Mouse (Mus musculus) olfactory bulb, adult 2 months (tissue): ENCODE measurements around the gene Gpd2.

ENCODE experiments used
- CTCF ChIP-seq: fragments of 200-500 bp; IDR thresholded peaks from 2 replicates; pipeline ENCODE4 v1.5.1; 2012; ENCODE audit warnings: low read depth, mild to moderate bottlenecking, low read length, moderate library complexity; ENCODE audit not compliant: insufficient read depth
- POLR2A ChIP-seq: fragments of 200-500 bp; IDR thresholded peaks from 2 replicates; pipeline ENCODE4 v1.6.1; 2012; ENCODE audit warnings: mild to moderate bottlenecking, low read depth, low read length, moderate library complexity; ENCODE audit not compliant: insufficient read depth

DNA sequence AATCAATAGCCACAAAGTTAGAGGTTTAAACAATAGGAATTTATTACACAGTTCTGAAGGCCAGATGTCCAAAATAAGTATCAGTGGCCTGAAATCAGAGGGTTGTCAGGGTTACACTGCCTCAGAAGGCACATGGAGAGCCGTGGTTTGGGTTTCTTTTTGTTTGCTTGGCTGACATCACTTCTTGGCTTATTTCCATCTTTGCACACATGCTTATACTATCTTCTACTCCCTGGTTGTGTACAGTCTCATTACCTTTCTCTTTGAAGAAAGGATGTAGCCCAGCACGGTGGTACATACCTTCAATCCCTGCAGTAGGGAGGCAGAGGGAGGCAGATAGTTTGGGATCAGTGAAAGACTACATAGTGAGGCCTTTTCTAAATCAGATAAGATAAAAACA lies 12.2 kb upstream of the Gpd2 start:
- TF ChIP-seq CTCF = no peak
- TF ChIP-seq POLR2A = no peak
